Mouse (Mus musculus): ENCODE results near the gene Mast4. TPM values are rescaled to one million over a fixed set of nuclear protein-coding genes. Genes with fewer than 3 reads are reported as not detected.
A peak's percentile ranks its signal among the peaks of the same experiment; 100 is the strongest.

Mast4 gene
- polyA plus RNA-seq, 1 experiment from 2014 or later: 31.8 TPM

GRCm38 (mm10) chr13:102783531-102784310 is 550.6 kb downstream of the Mast4 start:
- Histone ChIP-seq H3K9me3 (no peaks in the 10 kb centered on the region), H3K27me3 (no peaks in the 10 kb centered on the region), H3K9ac (no peak overlapping the region), H3K36me3 (peaks cover 25% of the 10 kb centered on the region), H3K4me1 (no peaks in the 10 kb centered on the region), H3K27ac (no peak overlapping the region; the same call in 1 of the 2 replicates), H3K4me2 (no peak overlapping the region), H3K4me3 (no peak overlapping the region)
- WGBS: 60% methylated on average over 7 of the region's 7 CpGs
- no peak for ATAC-seq (ENCODE audit: borderline replicate concordance, extremely low read depth, low FRiP score, low TSS enrichment)

DNA sequence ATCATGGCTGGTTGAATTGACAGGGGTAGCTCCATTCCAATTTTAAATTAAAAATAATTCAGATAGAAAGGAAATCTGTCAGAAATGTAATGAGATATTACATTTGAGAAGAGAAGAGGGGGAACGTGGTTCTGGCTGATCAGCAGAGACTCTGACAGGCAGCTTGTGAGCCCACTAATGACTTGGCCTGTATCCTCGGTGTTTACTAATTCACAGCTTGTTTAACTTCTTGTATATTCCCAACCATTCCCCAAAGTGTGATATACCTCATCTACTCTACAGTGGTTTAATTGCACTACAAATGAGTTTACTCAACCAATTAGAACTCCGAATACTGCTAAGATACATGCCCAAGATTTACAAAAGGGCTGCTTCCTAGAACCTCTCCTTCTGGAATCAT is 555.0 kb downstream of the Mast4 start:
- Histone ChIP-seq H3K27me3 (no peaks in the 10 kb centered on the region), H3K4me1 (no peaks in the 10 kb centered on the region), H3K4me2 (no peak overlapping the region), H3K9me3 (no peaks in the 10 kb centered on the region), H3K9ac (no peak overlapping the region), H3K27ac (no peak overlapping the region), H3K36me3 (peaks cover 23% of the 10 kb centered on the region), H3K4me3 (no peak overlapping the region)
- no peak for ATAC-seq (ENCODE audit: borderline replicate concordance, extremely low read depth, low FRiP score, low TSS enrichment)
- WGBS: 91% methylated on average over 3 of the region's 3 CpGs

DNA sequence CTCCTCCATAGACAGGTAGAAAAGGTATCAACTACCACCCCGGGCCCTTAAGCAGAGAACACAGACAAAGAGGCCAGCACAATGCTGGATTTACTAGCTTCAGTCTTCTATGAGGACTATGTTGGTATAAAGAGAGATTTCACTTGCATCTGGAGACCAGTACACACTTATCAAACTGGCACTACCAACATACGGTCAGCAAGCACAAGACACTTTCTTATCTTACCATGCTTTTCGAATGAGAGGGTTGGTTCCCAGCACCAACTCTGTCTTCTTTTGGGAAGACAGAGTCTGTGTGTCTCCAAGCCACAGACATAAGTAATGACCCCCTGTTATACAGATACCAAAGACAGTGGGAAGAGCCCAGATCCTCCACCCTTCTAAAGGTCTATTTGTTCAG is 555.4 kb downstream of the Mast4 start:
- no peaks in the 10 kb centered on the region for H3K4me1 ChIP-seq
- ATAC-seq (ENCODE audit: borderline replicate concordance, extremely low read depth, low FRiP score, low TSS enrichment): no peak
- peaks cover 27% of the 10 kb centered on the region for H3K36me3 ChIP-seq
- no peaks in the 10 kb centered on the region for H3K9me3 ChIP-seq
- H3K4me3 ChIP-seq: no peak overlapping the region
- H3K4me2 ChIP-seq: no peak overlapping the region
- H3K27ac ChIP-seq: no peak overlapping the region
- WGBS: 94% methylated on average over 3 of the region's 3 CpGs
- H3K27me3 ChIP-seq: no peaks in the 10 kb centered on the region
- no peak overlapping the region for H3K9ac ChIP-seq

DNA sequence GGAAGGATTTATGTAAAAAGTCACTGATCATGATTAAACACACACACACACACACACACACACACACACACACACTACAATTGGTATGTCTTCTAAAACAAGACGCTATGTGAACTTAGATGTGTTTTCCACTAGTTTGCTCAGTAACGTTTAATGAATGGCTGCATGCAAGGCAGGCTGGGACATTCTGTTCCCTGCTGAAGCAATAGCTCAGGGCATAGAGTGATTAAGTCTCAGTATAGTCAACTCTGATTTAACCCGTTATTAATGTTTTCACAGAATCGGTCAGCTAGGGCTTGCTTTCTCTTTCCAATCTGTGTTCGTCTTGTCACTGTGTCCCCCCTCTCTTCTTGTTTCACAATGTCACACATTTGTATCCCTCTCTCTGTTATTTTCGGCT is 558.8 kb downstream of the Mast4 start:
- Histone ChIP-seq H3K4me2 (no peak overlapping the region), H3K9ac (no peak overlapping the region), H3K36me3 (peaks cover 23% of the 10 kb centered on the region), H3K4me3 (no peak overlapping the region), H3K4me1 (0 out of 2 replicates have a peak, but pooled peaks cover 1% of the 10 kb centered on the region), H3K27me3 (no peaks in the 10 kb centered on the region), H3K9me3 (no peaks in the 10 kb centered on the region), H3K27ac (no peak overlapping the region)
- WGBS: 73% methylated on average over 6 of the region's 6 CpGs
- ATAC-seq (ENCODE audit: borderline replicate concordance, extremely low read depth, low FRiP score, low TSS enrichment): no peak

- Histone ChIP-seq H3K4me3 (no peak overlapping the region), H3K9me3 (no peaks in the 10 kb centered on the region), H3K27ac (no peak overlapping the region), H3K36me3 (peaks cover 20% of the 10 kb centered on the region), H3K4me2 (no peak overlapping the region), H3K9ac (no peak overlapping the region), H3K4me1 (0 out of 2 replicates have a peak, but pooled peaks cover 4% of the 10 kb centered on the region), H3K27me3 (no peaks in the 10 kb centered on the region)
- 75% methylated on average over 7 of the region's 7 CpGs for WGBS
- no peak for ATAC-seq (ENCODE audit: borderline replicate concordance, extremely low read depth, low FRiP score, low TSS enrichment)
Measured at GRCm38 (mm10) chr13:102774786-102775201, 559.5 kb downstream of the Mast4 start.

- 0 out of 2 replicates have a peak, but pooled peaks cover 4% of the 10 kb centered on the region for H3K4me1 ChIP-seq
- no peak overlapping the region for H3K4me2 ChIP-seq
- no peaks in the 10 kb centered on the region for H3K9me3 ChIP-seq
- no peak for ATAC-seq (ENCODE audit: borderline replicate concordance, extremely low read depth, low FRiP score, low TSS enrichment)
- H3K9ac ChIP-seq: no peak overlapping the region
- no peak overlapping the region for H3K27ac ChIP-seq
- H3K4me3 ChIP-seq: no peak overlapping the region
- H3K36me3 ChIP-seq: peaks cover 21% of the 10 kb centered on the region
- H3K27me3 ChIP-seq: no peaks in the 10 kb centered on the region
- WGBS: 86% methylated on average over 9 of the region's 9 CpGs
Measured at GRCm38 (mm10) chr13:102773169-102773568, 561.1 kb downstream of the Mast4 start.

DNA sequence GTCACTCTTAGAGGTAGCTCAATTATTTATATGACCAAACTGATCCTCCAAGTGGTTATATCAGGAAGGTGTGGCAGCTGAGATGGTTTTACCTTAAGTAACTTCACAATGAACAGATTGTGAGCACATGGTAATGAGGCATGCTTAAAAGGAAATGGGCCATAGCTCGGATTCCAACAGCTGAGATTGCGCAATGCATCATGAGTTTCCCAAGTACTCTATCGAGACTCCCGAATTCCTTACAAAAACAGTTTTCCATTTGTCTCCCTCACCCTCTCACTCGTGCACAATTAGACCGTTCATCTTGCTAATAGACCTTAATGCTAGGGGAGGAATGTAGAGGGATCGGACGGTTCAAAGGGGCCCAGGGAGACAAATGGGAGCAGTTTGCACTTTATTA is 564.1 kb downstream of the Mast4 start:
- Histone ChIP-seq H3K27me3 (no peaks in the 10 kb centered on the region), H3K27ac (no peak overlapping the region), H3K4me1 (0 out of 2 replicates have a peak, but pooled peaks cover 4% of the 10 kb centered on the region), H3K4me2 (no peak overlapping the region), H3K9me3 (no peaks in the 10 kb centered on the region), H3K4me3 (no peak overlapping the region), H3K9ac (no peak overlapping the region), H3K36me3 (peaks cover 29% of the 10 kb centered on the region)
- WGBS: 27% methylated on average over 8 of the region's 8 CpGs
- ATAC-seq (ENCODE audit: borderline replicate concordance, extremely low read depth, low FRiP score, low TSS enrichment): peak; percentile 59; the same call in 1 of the 2 replicates

DNA sequence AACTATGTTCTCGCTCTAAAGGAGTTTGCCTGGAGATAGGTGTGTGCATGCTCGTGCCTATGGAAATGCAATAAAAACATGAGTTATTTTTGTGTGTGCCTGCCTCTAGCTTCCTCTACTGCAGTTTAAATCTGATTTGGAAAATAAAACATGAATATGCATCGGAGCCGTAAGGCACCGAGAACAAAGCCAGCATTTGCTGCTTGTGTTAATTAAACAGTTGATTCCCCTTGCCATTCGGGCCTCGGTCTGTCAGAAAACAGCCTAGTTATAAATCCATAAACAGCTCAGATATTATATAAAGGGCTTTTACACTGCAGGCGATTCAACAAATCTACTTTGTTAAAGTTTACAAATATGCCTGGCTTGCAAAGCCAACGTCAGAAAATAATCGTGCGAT is 565.8 kb downstream of the Mast4 start:
- Histone ChIP-seq H3K9me3 (no peaks in the 10 kb centered on the region), H3K4me1 (0 out of 2 replicates have a peak, but pooled peaks cover 4% of the 10 kb centered on the region), H3K27ac (no peak overlapping the region), H3K4me2 (no peak overlapping the region), H3K4me3 (no peak overlapping the region), H3K9ac (no peak overlapping the region), H3K27me3 (no peaks in the 10 kb centered on the region), H3K36me3 (peaks cover 29% of the 10 kb centered on the region; the same call in 1 of the 2 replicates)
- ATAC-seq (ENCODE audit: borderline replicate concordance, extremely low read depth, low FRiP score, low TSS enrichment): no peak
- WGBS: 91% methylated on average over 11 of the region's 11 CpGs

DNA sequence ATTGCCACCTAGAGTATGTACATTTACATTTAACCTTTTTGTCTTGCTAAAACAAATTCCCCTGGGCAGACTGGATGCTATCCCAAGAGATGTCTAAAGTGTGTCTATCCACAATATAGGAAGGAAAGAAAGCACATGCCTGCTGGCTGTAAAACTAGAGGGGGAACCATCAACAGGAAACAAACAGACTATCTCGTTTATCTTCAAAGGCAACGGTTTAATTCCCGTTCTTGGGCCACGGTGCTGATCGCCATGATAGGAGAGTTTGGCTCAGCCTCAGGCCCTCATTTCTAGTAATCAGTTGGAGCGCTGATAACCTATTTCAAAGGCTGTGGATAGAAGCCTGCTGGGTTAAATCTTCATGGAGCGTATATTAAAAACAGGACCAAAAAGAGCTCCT is 567.2 kb downstream of the Mast4 start:
- H3K4me1 ChIP-seq: 0 out of 2 replicates have a peak, but pooled peaks cover 4% of the 10 kb centered on the region
- WGBS: 73% methylated on average over 7 of the region's 7 CpGs
- H3K4me3 ChIP-seq: no peak overlapping the region
- ATAC-seq (ENCODE audit: borderline replicate concordance, extremely low read depth, low FRiP score, low TSS enrichment): no peak
- H3K9ac ChIP-seq: no peak overlapping the region
- peaks cover 24% of the 10 kb centered on the region; the same call in 1 of the 2 replicates for H3K36me3 ChIP-seq
- no peaks in the 10 kb centered on the region for H3K27me3 ChIP-seq
- no peak overlapping the region for H3K4me2 ChIP-seq
- H3K9me3 ChIP-seq: no peaks in the 10 kb centered on the region
- H3K27ac ChIP-seq: no peak overlapping the region

DNA sequence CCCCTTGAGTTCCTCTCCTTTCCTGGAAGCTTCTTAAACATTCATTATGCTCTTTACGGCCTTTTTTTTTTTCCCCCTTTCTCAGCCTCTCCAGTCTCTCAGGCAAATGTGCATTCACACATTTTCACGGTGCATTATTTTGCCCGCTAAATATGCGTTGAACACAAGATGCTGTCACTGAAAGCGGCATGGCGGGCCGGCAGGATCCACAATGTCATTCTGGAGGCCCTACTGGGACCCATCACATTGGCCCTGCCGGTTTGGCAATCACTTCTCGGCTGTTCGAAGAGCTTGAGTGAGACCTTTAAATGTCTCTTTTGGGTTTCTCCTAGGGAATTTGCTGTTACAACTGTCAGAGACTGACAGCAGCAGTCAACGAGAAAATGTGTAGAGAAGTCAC is 569.1 kb downstream of the Mast4 start:
- Histone ChIP-seq H3K36me3 (peaks cover 29% of the 10 kb centered on the region; the same call in 1 of the 2 replicates), H3K9me3 (no peaks in the 10 kb centered on the region)
- 85% methylated on average over 11 of the region's 11 CpGs for WGBS

GRCm38 (mm10) chr13:102764218-102764617 is 570.1 kb downstream of the Mast4 start:
- Histone ChIP-seq H3K4me3 (no peak overlapping the region), H3K4me1 (no peaks in the 10 kb centered on the region), H3K9ac (no peak overlapping the region), H3K27ac (no peak overlapping the region), H3K4me2 (no peak overlapping the region), H3K36me3 (peaks cover 28% of the 10 kb centered on the region; the same call in 1 of the 2 replicates), H3K9me3 (no peaks in the 10 kb centered on the region), H3K27me3 (no peaks in the 10 kb centered on the region)
- no peak for ATAC-seq (ENCODE audit: borderline replicate concordance, extremely low read depth, low FRiP score, low TSS enrichment)
- 71% methylated on average over 1 of the region's 1 CpGs for WGBS

More for the DNA sequence above, 569.1 kb downstream of the Mast4 start:
- H3K4me2 ChIP-seq: no peak overlapping the region
- H3K4me3 ChIP-seq: no peak overlapping the region
- no peak overlapping the region for H3K9ac ChIP-seq
- no peak for ATAC-seq (ENCODE audit: borderline replicate concordance, extremely low read depth, low FRiP score, low TSS enrichment)
- no peak overlapping the region for H3K27ac ChIP-seq
- H3K4me1 ChIP-seq: no peaks in the 10 kb centered on the region
- H3K27me3 ChIP-seq: no peaks in the 10 kb centered on the region

- H3K36me3 ChIP-seq: peaks cover 41% of the 10 kb centered on the region
- no peaks in the 10 kb centered on the region for H3K27me3 ChIP-seq
- H3K4me2 ChIP-seq: no peak overlapping the region
- no peaks in the 10 kb centered on the region for H3K4me1 ChIP-seq
- H3K9me3 ChIP-seq: no peaks in the 10 kb centered on the region
- H3K4me3 ChIP-seq: no peak overlapping the region
- no peak for ATAC-seq (ENCODE audit: borderline replicate concordance, extremely low read depth, low FRiP score, low TSS enrichment)
- H3K27ac ChIP-seq: no peak overlapping the region
- 87% methylated on average over 10 of the region's 10 CpGs for WGBS
- no peak overlapping the region for H3K9ac ChIP-seq
Measured at GRCm38 (mm10) chr13:102762203-102762602, 572.1 kb downstream of the Mast4 start.
